Mouse (Mus musculus) adrenal gland, postnatal 25 days (tissue): Measurements from ENCODE around the gene Slc35f1. TPM values are rescaled to one million over a fixed set of nuclear protein-coding genes. Genes with fewer than 3 reads are reported as not detected.
A peak's percentile ranks its signal among the peaks of the same experiment; 100 is the strongest.

ENCODE experiments used
- DNase-seq: peaks from one replicate; pipeline ENCODE4 v3.0.0; 2021; ENCODE audit warnings: mixed read lengths
- long read RNA-seq: library from polyadenylated mRNA; stranded (forward); transcript quantifications from one replicate; pipeline ENCODE4 v2.0.0, GENCODE M21; 2021
- total RNA-seq: library from RNA; stranded (reverse); gene quantifications from 2 replicates; pipeline ENCODE4 v1.2.3, GENCODE M21; 2021

Slc35f1 gene
- 1.2 and 1.5 TPM in 2 replicates for total RNA-seq
- long read RNA-seq, result 0 reads

GRCm38 (mm10) chr10:52690334-52690991, at the start of gene Slc35f1:
TSS of gene Slc35f1 (plus strand) at chr10:52690533.
- peak; percentile 81 for DNase-seq

- DNase-seq, result no peak
Observed at GRCm38 (mm10) chr10:52671234-52671633, 19.1 kb upstream of the Slc35f1 start.

GRCm38 (mm10) chr10:52690992-52691731, 829 bp downstream of the Slc35f1 start:
- peak; percentile 15 for DNase-seq

GRCm38 (mm10) chr10:52703688-52704087, 13.4 kb downstream of the Slc35f1 start:
- no peak for DNase-seq

- peak; percentile 16 for DNase-seq
Observed at GRCm38 (mm10) chr10:52704101-52705051, 14.0 kb downstream of the Slc35f1 start.

GRCm38 (mm10) chr10:52709482-52709881, 19.1 kb downstream of the Slc35f1 start:
- no peak for DNase-seq

- DNase-seq, result no peak
Observed at GRCm38 (mm10) chr10:52712166-52712565, 21.8 kb downstream of the Slc35f1 start.

GRCm38 (mm10) chr10:52714557-52714956, 24.2 kb downstream of the Slc35f1 start:
- DNase-seq, result no peak

GRCm38 (mm10) chr10:52715146-52715545, 24.8 kb downstream of the Slc35f1 start:
- DNase-seq, result no peak

GRCm38 (mm10) chr10:52718199-52718917, 28.0 kb downstream of the Slc35f1 start:
- DNase-seq, result no peak

GRCm38 (mm10) chr10:52726674-52727073, 36.3 kb downstream of the Slc35f1 start:
- DNase-seq, result no peak

GRCm38 (mm10) chr10:52742671-52743379, 52.5 kb downstream of the Slc35f1 start:
- DNase-seq, result no peak

GRCm38 (mm10) chr10:52743831-52744230, 53.5 kb downstream of the Slc35f1 start:
- no peak for DNase-seq

GRCm38 (mm10) chr10:52748028-52748597, 57.8 kb downstream of the Slc35f1 start:
- no peak for DNase-seq

- no peak for DNase-seq
Observed at GRCm38 (mm10) chr10:52755949-52756679, 65.8 kb downstream of the Slc35f1 start.

- DNase-seq, result no peak
Observed at GRCm38 (mm10) chr10:52757496-52758260, 67.3 kb downstream of the Slc35f1 start.

- DNase-seq, result no peak
Observed at GRCm38 (mm10) chr10:52758589-52758988, 68.3 kb downstream of the Slc35f1 start.

GRCm38 (mm10) chr10:52760527-52760926, 70.2 kb downstream of the Slc35f1 start:
- DNase-seq, result no peak

- no peak for DNase-seq
Observed at GRCm38 (mm10) chr10:52779926-52780485, 89.7 kb downstream of the Slc35f1 start.
